ENCODE assay signal across 19 mouse cellular contexts in genomic region chr1:44891611-44892010, GRCm38 (mm10).
"Had no signal": no experiment of that assay in that cellular context is flagged by ENCODE, and none has a peak within 500 bp of the region (broad histone marks: within the 10 kb centered on the region; RNA-seq: fewer than 3 reads in every experiment).

No protein-coding gene starts in this region.

- H3K4me2 ChIP-seq: lung, embryonic 14.5 days; midbrain, embryonic 12.5 days; neural tube, embryonic 13.5 days; neural tube, embryonic 15.5 days; stomach, embryonic 15.5 days had no signal

- H3K9me3 ChIP-seq: midbrain, embryonic 10.5 days; midbrain, embryonic 12.5 days; neural tube, embryonic 13.5 days; neural tube, embryonic 15.5 days; stomach, embryonic 15.5 days had no signal

- H3K4me3 ChIP-seq: midbrain, embryonic 10.5 days; midbrain, embryonic 12.5 days; myocyte; neural tube, embryonic 13.5 days; neural tube, embryonic 15.5 days; stomach, embryonic 15.5 days had no signal

- H3K36me3 ChIP-seq: midbrain, embryonic 10.5 days; midbrain, embryonic 12.5 days; neural tube, embryonic 13.5 days; neural tube, embryonic 15.5 days; stomach, embryonic 15.5 days had no signal

- H3K27me3 ChIP-seq: midbrain, embryonic 12.5 days; neural tube, embryonic 13.5 days; neural tube, embryonic 15.5 days; stomach, embryonic 15.5 days had no signal

- DNase-seq: lung, postnatal 4 days; midbrain, embryonic 14.5 days; retina, postnatal 1 day; right cerebral cortex, adult 18-20 months; right cerebral cortex, postnatal 25 days; right cerebral cortex, postnatal 4 days; spleen, adult 18-20 months; thymus, adult 2 months; thymus, postnatal 25 days; thymus, postnatal 4 days had no signal

- ATAC-seq: midbrain, embryonic 16.5 days had no signal

- H3K27ac ChIP-seq: midbrain, embryonic 10.5 days; midbrain, embryonic 12.5 days; neural tube, embryonic 13.5 days; neural tube, embryonic 15.5 days; stomach, embryonic 15.5 days; stomach, postnatal 0 days had no signal

- H3K9ac ChIP-seq: lung, embryonic 14.5 days; midbrain, embryonic 12.5 days; neural tube, embryonic 13.5 days; neural tube, embryonic 15.5 days; stomach, embryonic 15.5 days had no signal

- H3K4me1 ChIP-seq: midbrain, embryonic 12.5 days; neural tube, embryonic 13.5 days; neural tube, embryonic 15.5 days; stomach, embryonic 15.5 days had no signal
